Mouse (Mus musculus) forebrain, embryonic 13.5 days (tissue): ENCODE measurements around the gene Mycbp2. TPM values are rescaled to one million over a fixed set of nuclear protein-coding genes. Genes with fewer than 3 reads are reported as not detected.

Experiments
- ATAC-seq: fragments of 200-750 bp; cut with Nextera tagmentation; 2 replicates; pipeline ENCODE4 v1.8.0; 2017
- H3K27ac ChIP-seq: fragments of 300-500 bp; sonication (generic); 2 replicates; pipeline ENCODE4 v1.5.1; 2015; ENCODE audit warnings: inconsistent platforms, mild to moderate bottlenecking, moderate library complexity
- H3K27me3 ChIP-seq: fragments of 300-500 bp; sonication (generic); 2 replicates; pipeline ENCODE4 v1.6.1; 2015; ENCODE audit warnings: mild to moderate bottlenecking, inconsistent platforms
- H3K36me3 ChIP-seq: fragments of 300-500 bp; sonication (generic); 2 replicates; pipeline ENCODE4 v1.6.1; 2015; ENCODE audit warnings: mild to moderate bottlenecking, inconsistent platforms; ENCODE audit not compliant: poor library complexity, severe bottlenecking
- H3K4me1 ChIP-seq: fragments of 300-500 bp; sonication (generic); 2 replicates; pipeline ENCODE4 v1.6.1; 2015; ENCODE audit warnings: inconsistent platforms
- H3K4me2 ChIP-seq: fragments of 300-500 bp; sonication (generic); 2 replicates; pipeline ENCODE4 v1.6.1; 2015; ENCODE audit warnings: inconsistent platforms, mild to moderate bottlenecking, moderate library complexity
- H3K4me3 ChIP-seq: fragments of 300-500 bp; sonication (generic); 2 replicates; pipeline ENCODE4 v1.5.1; 2015; ENCODE audit warnings: mild to moderate bottlenecking, inconsistent platforms
- H3K9ac ChIP-seq: fragments of 300-500 bp; sonication (generic); 2 replicates; pipeline ENCODE4 v1.6.1; 2015; ENCODE audit warnings: mild to moderate bottlenecking, inconsistent platforms
- H3K9me3 ChIP-seq: fragments of 300-500 bp; sonication (generic); replicated peaks from 2 replicates; pipeline ENCODE4 v1.6.1; 2016; ENCODE audit warnings: inconsistent platforms
- WGBS: fragments of 180-500 bp; shearing (Covaris S2); methylation state at CpG from one replicate; pipeline ENCODE4 v1.1.7; 2015; 5-methylcytosine and 5-hydroxymethylcytosine counted together
- polyA plus RNA-seq: library from polyadenylated mRNA; unstranded; fragments of >200 nt; fragmentation: Nextera tagmentation; extraction: Ambion mirVana; gene quantifications from 2 replicates; pipeline ENCODE4 v1.2.1, GENCODE M21; 2015

The Mycbp2 gene
- 36.2 and 37.7 TPM in 2 replicates for polyA plus RNA-seq

- peak; percentile 97 for ATAC-seq
- Histone ChIP-seq H3K9ac (peak within 1 kb of the TSS; percentile 89), H3K9me3 (no peaks in the 10 kb centered on the region), H3K27ac (peak within 1 kb of the TSS; percentile 97), H3K36me3 (no peaks in the 10 kb centered on the region), H3K27me3 (no peaks in the 10 kb centered on the region), H3K4me2 (peak within 1 kb of the TSS; percentile 79), H3K4me1 (peaks cover 35% of the 10 kb centered on the region), H3K4me3 (peak within 1 kb of the TSS; percentile 79)
- 6% methylated on average over 29 of the region's 41 CpGs for WGBS
These were observed at the start of gene Mycbp2 for GRCm38 (mm10) chr14:103346729-103347505. Mycbp2 (minus strand) TSS chr14:103346814.

- no peak overlapping the region for H3K27ac ChIP-seq
- no peak for ATAC-seq
- H3K9ac ChIP-seq, result no peak overlapping the region
- H3K4me2 ChIP-seq, result no peak overlapping the region
- H3K4me1 ChIP-seq, result no peaks in the 10 kb centered on the region
- WGBS, result 79% methylated on average over 7 of the region's 7 CpGs
- no peaks in the 10 kb centered on the region for H3K36me3 ChIP-seq
- no peaks in the 10 kb centered on the region for H3K9me3 ChIP-seq
- no peaks in the 10 kb centered on the region for H3K27me3 ChIP-seq
- H3K4me3 ChIP-seq, result no peak overlapping the region
These were observed 45.8 kb upstream of the Mycbp2 start for GRCm38 (mm10) chr14:103392391-103392790.

- Histone ChIP-seq H3K4me2 (no peak overlapping the region), H3K27me3 (no peaks in the 10 kb centered on the region), H3K27ac (no peak overlapping the region), H3K4me1 (no peaks in the 10 kb centered on the region), H3K4me3 (no peak overlapping the region), H3K36me3 (no peaks in the 10 kb centered on the region), H3K9me3 (no peaks in the 10 kb centered on the region), H3K9ac (no peak overlapping the region)
- WGBS, result 84% methylated on average over 4 of the region's 4 CpGs
- no peak for ATAC-seq
These were observed 40.8 kb upstream of the Mycbp2 start for GRCm38 (mm10) chr14:103387431-103387830.

GRCm38 (mm10) chr14:103386871-103387270 is 40.3 kb upstream of the Mycbp2 start:
- no peak overlapping the region for H3K9ac ChIP-seq
- H3K9me3 ChIP-seq, result no peaks in the 10 kb centered on the region
- no peak for ATAC-seq
- H3K4me1 ChIP-seq, result no peaks in the 10 kb centered on the region
- no peak overlapping the region for H3K4me3 ChIP-seq
- no peak overlapping the region for H3K27ac ChIP-seq
- H3K4me2 ChIP-seq, result no peak overlapping the region
- H3K36me3 ChIP-seq, result no peaks in the 10 kb centered on the region
- 80% methylated on average over 8 of the region's 8 CpGs for WGBS
- H3K27me3 ChIP-seq, result no peaks in the 10 kb centered on the region

GRCm38 (mm10) chr14:103385084-103385610 is 38.5 kb upstream of the Mycbp2 start:
- WGBS, result 64% methylated on average over 13 of the region's 13 CpGs
- Histone ChIP-seq H3K9me3 (no peaks in the 10 kb centered on the region), H3K4me2 (no peak overlapping the region), H3K27ac (no peak overlapping the region), H3K9ac (no peak overlapping the region), H3K4me1 (no peaks in the 10 kb centered on the region), H3K36me3 (no peaks in the 10 kb centered on the region), H3K27me3 (no peaks in the 10 kb centered on the region), H3K4me3 (no peak overlapping the region)
- ATAC-seq, result no peak

- WGBS, result 85% methylated on average over 3 of the region's 3 CpGs
- H3K27me3 ChIP-seq, result no peaks in the 10 kb centered on the region
These were observed 32.1 kb upstream of the Mycbp2 start for GRCm38 (mm10) chr14:103378703-103379102.

GRCm38 (mm10) chr14:103376765-103377164 is 30.2 kb upstream of the Mycbp2 start:
- H3K4me3 ChIP-seq, result no peak overlapping the region
- H3K27ac ChIP-seq, result no peak overlapping the region
- H3K27me3 ChIP-seq, result no peaks in the 10 kb centered on the region
- H3K36me3 ChIP-seq, result no peaks in the 10 kb centered on the region
- H3K9me3 ChIP-seq, result no peaks in the 10 kb centered on the region
- H3K4me2 ChIP-seq, result no peak overlapping the region
- 83% methylated on average over 3 of the region's 3 CpGs for WGBS
- ATAC-seq, result no peak
- H3K9ac ChIP-seq, result no peak overlapping the region
- no peaks in the 10 kb centered on the region for H3K4me1 ChIP-seq

More at GRCm38 (mm10) chr14:103378703-103379102, 32.1 kb upstream of the Mycbp2 start:
- H3K4me1 ChIP-seq, result no peaks in the 10 kb centered on the region
- H3K4me3 ChIP-seq, result no peak overlapping the region
- ATAC-seq, result no peak
- H3K27ac ChIP-seq, result no peak overlapping the region
- H3K9ac ChIP-seq, result no peak overlapping the region
- no peaks in the 10 kb centered on the region for H3K9me3 ChIP-seq
- no peaks in the 10 kb centered on the region for H3K36me3 ChIP-seq
- no peak overlapping the region for H3K4me2 ChIP-seq

GRCm38 (mm10) chr14:103375523-103375922 is 28.9 kb upstream of the Mycbp2 start:
- no peak overlapping the region for H3K27ac ChIP-seq
- 88% methylated on average over 1 of the region's 1 CpGs for WGBS

GRCm38 (mm10) chr14:103363199-103363598 is 16.6 kb upstream of the Mycbp2 start:
- H3K4me3 ChIP-seq, result no peak overlapping the region
- WGBS, result 57% methylated on average over 2 of the region's 2 CpGs
- H3K9ac ChIP-seq, result no peak overlapping the region
- H3K9me3 ChIP-seq, result no peaks in the 10 kb centered on the region
- no peak overlapping the region for H3K27ac ChIP-seq
- H3K36me3 ChIP-seq, result no peaks in the 10 kb centered on the region
- no peaks in the 10 kb centered on the region for H3K4me1 ChIP-seq
- no peak overlapping the region for H3K4me2 ChIP-seq
- no peak for ATAC-seq
- no peaks in the 10 kb centered on the region for H3K27me3 ChIP-seq

More at GRCm38 (mm10) chr14:103375523-103375922, 28.9 kb upstream of the Mycbp2 start:
- Histone ChIP-seq H3K36me3 (no peaks in the 10 kb centered on the region), H3K9ac (no peak overlapping the region), H3K4me1 (no peaks in the 10 kb centered on the region), H3K4me2 (no peak overlapping the region), H3K27me3 (no peaks in the 10 kb centered on the region), H3K9me3 (no peaks in the 10 kb centered on the region), H3K4me3 (no peak overlapping the region)
- no peak for ATAC-seq

- Histone ChIP-seq H3K4me1 (no peaks in the 10 kb centered on the region), H3K9ac (no peak overlapping the region), H3K4me3 (no peak overlapping the region), H3K36me3 (no peaks in the 10 kb centered on the region), H3K27me3 (no peaks in the 10 kb centered on the region), H3K4me2 (no peak overlapping the region), H3K9me3 (no peaks in the 10 kb centered on the region), H3K27ac (no peak overlapping the region)
- 68% methylated on average over 3 of the region's 3 CpGs for WGBS
- no peak for ATAC-seq
These were observed 9.5 kb upstream of the Mycbp2 start for GRCm38 (mm10) chr14:103356066-103356465.

- ATAC-seq, result no peak
- Histone ChIP-seq H3K4me2 (no peak overlapping the region), H3K9me3 (no peaks in the 10 kb centered on the region), H3K4me1 (0 out of 2 replicates have a peak, but pooled peaks cover 5% of the 10 kb centered on the region), H3K27ac (no peak overlapping the region), H3K36me3 (no peaks in the 10 kb centered on the region), H3K9ac (no peak overlapping the region), H3K27me3 (no peaks in the 10 kb centered on the region), H3K4me3 (no peak overlapping the region)
- 26% methylated on average over 17 of the region's 18 CpGs for WGBS
These were observed 8.1 kb upstream of the Mycbp2 start for GRCm38 (mm10) chr14:103354396-103355352.
